ENCODE assay signal across 26 mouse cellular contexts in genomic region chr1:56982631-56983030, GRCm38 (mm10). TPM values are rescaled to one million over a fixed set of nuclear protein-coding genes. Genes with fewer than 3 reads are reported as not detected.
A peak's percentile ranks its signal among the peaks of the same experiment; 100 is the strongest.
DNase-seq lines count a peak whose midpoint lies in the region; ATAC-seq lines count a peak whose summit lies in the region.
"Had no signal": no experiment of that assay in that cellular context is flagged by ENCODE, and none has a peak within 500 bp of the region (broad histone marks: within the 10 kb centered on the region; RNA-seq: fewer than 3 reads in every experiment).

No protein-coding gene starts in this region.

- no peak for ATAC-seq in hindbrain, embryonic 16.5 days
- ATAC-seq in neural tube, embryonic 15.5 days (ENCODE audit: low FRiP score) = no peak
- ATAC-seq in kidney, embryonic 16.5 days (ENCODE audit: low FRiP score, low TSS enrichment) = no peak
- ATAC-seq: CD4-positive, CD25-positive, alpha-beta regulatory T cell, adult 4 months; forebrain, embryonic 16.5 days; intestine, postnatal 0 days had no signal

- no peak overlapping the region for H3K4me3 ChIP-seq in hindbrain, embryonic 10.5 days
- no peak overlapping the region for H3K4me3 ChIP-seq in hindbrain, embryonic 16.5 days (ENCODE audit: low read length)
- no peak overlapping the region for H3K4me3 ChIP-seq in neural tube, embryonic 15.5 days (replicated peaks)
- no peak overlapping the region for H3K4me3 ChIP-seq in limb, embryonic 10.5 days
- no peak overlapping the region for H3K4me3 ChIP-seq in kidney, embryonic 16.5 days (ENCODE audit: low read length)
- H3K4me3 ChIP-seq: embryonic facial prominence, embryonic 15.5 days; forebrain, embryonic 12.5 days; heart, embryonic 12.5 days; heart, embryonic 15.5 days had no signal

- no peak overlapping the region for H3K4me2 ChIP-seq in hindbrain, embryonic 16.5 days (ENCODE audit: low read length)
- no peak overlapping the region for H3K4me2 ChIP-seq in neural tube, embryonic 15.5 days
- no peak overlapping the region for H3K4me2 ChIP-seq in kidney, embryonic 16.5 days (replicated peaks; ENCODE audit: low read depth, low read length)
- H3K4me2 ChIP-seq: embryonic facial prominence, embryonic 15.5 days; forebrain, embryonic 12.5 days; heart, embryonic 12.5 days; heart, embryonic 15.5 days; hindbrain, embryonic 14.5 days had no signal

- no peaks in the 10 kb centered on the region for H3K36me3 ChIP-seq in hindbrain, embryonic 10.5 days
- no peaks in the 10 kb centered on the region for H3K36me3 ChIP-seq in hindbrain, embryonic 16.5 days (ENCODE audit: control insufficient read depth, insufficient read depth, low read length)
- H3K36me3 ChIP-seq in neural tube, embryonic 15.5 days = no peaks in the 10 kb centered on the region
- H3K36me3 ChIP-seq in limb, embryonic 10.5 days = no peaks in the 10 kb centered on the region
- no peaks in the 10 kb centered on the region for H3K36me3 ChIP-seq in kidney, embryonic 16.5 days (ENCODE audit: insufficient read depth, low read length)
- H3K36me3 ChIP-seq: embryonic facial prominence, embryonic 15.5 days; forebrain, embryonic 12.5 days; heart, embryonic 12.5 days; heart, embryonic 15.5 days had no signal

- H3K27ac ChIP-seq in hindbrain, embryonic 10.5 days = no peak overlapping the region
- H3K27ac ChIP-seq in hindbrain, embryonic 16.5 days (ENCODE audit: low read depth, low read length) = no peak overlapping the region
- no peak overlapping the region for H3K27ac ChIP-seq in neural tube, embryonic 15.5 days (replicated peaks)
- no peak overlapping the region for H3K27ac ChIP-seq in limb, embryonic 10.5 days
- no peak overlapping the region for H3K27ac ChIP-seq in kidney, embryonic 16.5 days (ENCODE audit: low read length)
- H3K27ac ChIP-seq: embryonic facial prominence, embryonic 15.5 days; forebrain, embryonic 12.5 days; heart, embryonic 15.5 days; hindbrain, embryonic 14.5 days had no signal

- WGBS in hindbrain, embryonic 10.5 days = under 1% methylated on average over 8 of the region's 8 CpGs
- 3% methylated on average over 8 of the region's 8 CpGs for WGBS in hindbrain, embryonic 16.5 days
- WGBS in neural tube, embryonic 15.5 days = 4% methylated on average over 8 of the region's 8 CpGs
- WGBS in limb, embryonic 10.5 days = 2% methylated on average over 8 of the region's 8 CpGs
- WGBS in kidney, embryonic 16.5 days = 3% methylated on average over 8 of the region's 8 CpGs

- no peaks in the 10 kb centered on the region for H3K9me3 ChIP-seq in hindbrain, embryonic 10.5 days
- H3K9me3 ChIP-seq in hindbrain, embryonic 16.5 days (ENCODE audit: control insufficient read depth, low read length) = no peaks in the 10 kb centered on the region
- no peaks in the 10 kb centered on the region for H3K9me3 ChIP-seq in neural tube, embryonic 15.5 days (replicated peaks)
- no peaks in the 10 kb centered on the region for H3K9me3 ChIP-seq in limb, embryonic 10.5 days (replicated peaks)
- H3K9me3 ChIP-seq in kidney, embryonic 16.5 days (ENCODE audit: low read length) = no peaks in the 10 kb centered on the region
- H3K9me3 ChIP-seq: embryonic facial prominence, embryonic 15.5 days; forebrain, embryonic 12.5 days; heart, embryonic 12.5 days; heart, embryonic 15.5 days had no signal

- peak; percentile 15 for DNase-seq in embryo, embryonic 9.5 days (ENCODE audit: extremely low spot score)
- DNase-seq in embryo, embryonic 11 days = no peak
- peak; percentile 14 for DNase-seq in hindbrain, embryonic 10.5 days (ENCODE audit: low spot score)
- peak; percentile 41 for DNase-seq in neural tube, embryonic 10.5 days (ENCODE audit: extremely low spot score, low spot score)
- peak; percentile 45 for DNase-seq in limb, embryonic 10.5 days (ENCODE audit: low spot score)
- DNase-seq: adrenal gland, adult 2 months; adrenal gland, postnatal 14 days; cerebellum, adult 11 months; cerebellum, adult 2 months; cerebellum, adult 9-11 months; cerebellum, postnatal 25 days; gastrocnemius, postnatal 10 days; gastrocnemius, postnatal 36 days; heart, postnatal 10 days; heart, postnatal 36 days had no signal

- H3K9ac ChIP-seq in hindbrain, embryonic 16.5 days (ENCODE audit: low read depth, low read length) = no peak overlapping the region
- no peak overlapping the region for H3K9ac ChIP-seq in neural tube, embryonic 15.5 days (replicated peaks)
- no peak overlapping the region for H3K9ac ChIP-seq in kidney, embryonic 16.5 days (replicated peaks; ENCODE audit: low read length)
- H3K9ac ChIP-seq: embryonic facial prominence, embryonic 15.5 days; forebrain, embryonic 12.5 days; heart, embryonic 12.5 days; heart, embryonic 15.5 days; hindbrain, embryonic 14.5 days had no signal

- H3K27me3 ChIP-seq in hindbrain, embryonic 10.5 days (ENCODE audit: insufficient read depth, poor library complexity, severe bottlenecking) = peaks cover 100% of the 10 kb centered on the region
- H3K27me3 ChIP-seq in hindbrain, embryonic 16.5 days (replicated peaks; ENCODE audit: control insufficient read depth, insufficient read depth, low read length) = peaks cover 65% of the 10 kb centered on the region
- peaks cover 84% of the 10 kb centered on the region for H3K27me3 ChIP-seq in neural tube, embryonic 15.5 days (replicated peaks)
- peaks cover 98% of the 10 kb centered on the region for H3K27me3 ChIP-seq in limb, embryonic 10.5 days (ENCODE audit: low read depth, poor library complexity, severe bottlenecking)
- H3K27me3 ChIP-seq in kidney, embryonic 16.5 days (ENCODE audit: insufficient read depth, low read length) = peaks cover 85% of the 10 kb centered on the region

- H3K4me1 ChIP-seq in hindbrain, embryonic 10.5 days (replicated peaks) = peaks cover 32% of the 10 kb centered on the region
- peaks cover 6% of the 10 kb centered on the region for H3K4me1 ChIP-seq in hindbrain, embryonic 16.5 days (ENCODE audit: control insufficient read depth, insufficient read depth, low read depth, low read length)
- H3K4me1 ChIP-seq in neural tube, embryonic 15.5 days = peaks cover 19% of the 10 kb centered on the region
- peaks cover 43% of the 10 kb centered on the region for H3K4me1 ChIP-seq in limb, embryonic 10.5 days
- H3K4me1 ChIP-seq in kidney, embryonic 16.5 days (ENCODE audit: insufficient read depth, low read length) = peaks cover 12% of the 10 kb centered on the region

RNA-seq across cellular contexts. Expression of gene Satb2, which starts 4.2 kb away (rescaled TPM):
- polyA plus RNA-seq in hindbrain, embryonic 10.5 days (2016; fragmentation: Nextera tagmentation; extraction: Ambion mirVana) = 0.98 and 1.3 TPM in 2 replicates
- 1.1 and 2.0 TPM in 2 replicates for polyA plus RNA-seq in hindbrain, embryonic 16.5 days (2015; fragmentation: Nextera tagmentation; extraction: Ambion mirVana)
- polyA plus RNA-seq in neural tube, embryonic 15.5 days (2015; fragmentation: Nextera tagmentation; extraction: Ambion mirVana) = 1.2 and 1.7 TPM in 2 replicates
- polyA plus RNA-seq in limb, embryonic 10.5 days (2016; fragmentation: Nextera tagmentation; extraction: Ambion mirVana) = 1.1 and 2.2 TPM in 2 replicates
- polyA plus RNA-seq in kidney, embryonic 16.5 days (2015; fragmentation: Nextera tagmentation; extraction: Ambion mirVana) = 1.6 and 2.6 TPM in 2 replicates
- polyA plus RNA-seq: CD4-positive, CD25-positive, alpha-beta regulatory T cell, adult 4 months had no signal
